Mouse (Mus musculus) heart, embryonic 12.5 days (tissue): ENCODE data around the gene Ezr. TPM values are rescaled to one million over a fixed set of nuclear protein-coding genes. Genes with fewer than 3 reads are reported as not detected.

ENCODE experiments used
- ATAC-seq: fragments of 200-750 bp; cut with Nextera tagmentation; 2 replicates; pipeline ENCODE4 v1.8.0; 2017; ENCODE audit warnings: moderate TSS enrichment, moderate library complexity; ENCODE audit not compliant: insufficient number of reproducible peaks, low FRiP score
- H3K27ac ChIP-seq: fragments of 300-500 bp; sonication (generic); 2 replicates; pipeline ENCODE4 v1.5.1; 2016; ENCODE audit warnings: mild to moderate bottlenecking, moderate library complexity; ENCODE audit not compliant: poor library complexity, severe bottlenecking
- H3K27me3 ChIP-seq: fragments of 300-500 bp; sonication (generic); replicated peaks from 2 replicates; pipeline ENCODE4 v1.6.1; 2016; ENCODE audit warnings: mild to moderate bottlenecking, moderate library complexity
- H3K36me3 ChIP-seq: fragments of 300-500 bp; sonication (generic); 2 replicates; pipeline ENCODE4 v1.6.1; 2016; ENCODE audit warnings: mild to moderate bottlenecking, moderate library complexity
- H3K4me1 ChIP-seq: fragments of 300-500 bp; sonication (generic); replicated peaks from 2 replicates; pipeline ENCODE4 v1.6.1; 2016; ENCODE audit warnings: mild to moderate bottlenecking
- H3K4me2 ChIP-seq: fragments of 300-500 bp; sonication (generic); 2 replicates; pipeline ENCODE4 v1.6.1; 2016; ENCODE audit warnings: mild to moderate bottlenecking, moderate library complexity
- H3K4me3 ChIP-seq: fragments of 300-500 bp; sonication (generic); 2 replicates; pipeline ENCODE4 v1.5.1; 2016; ENCODE audit warnings: mild to moderate bottlenecking
- H3K9ac ChIP-seq: fragments of 300-500 bp; sonication (generic); 2 replicates; pipeline ENCODE4 v1.6.1; 2016; ENCODE audit warnings: mild to moderate bottlenecking, moderate library complexity
- H3K9me3 ChIP-seq: fragments of 300-500 bp; sonication (generic); replicated peaks from 2 replicates; pipeline ENCODE4 v1.6.1; 2016; ENCODE audit warnings: mild to moderate bottlenecking, moderate library complexity
- WGBS: fragments of 180-500 bp; shearing (Covaris S2); methylation state at CpG from one replicate; pipeline ENCODE4 v1.1.7; 2016; 5-methylcytosine and 5-hydroxymethylcytosine counted together
- polyA plus RNA-seq: library from polyadenylated mRNA; unstranded; fragments of >200 nt; fragmentation: Nextera tagmentation; extraction: Ambion mirVana; gene quantifications from 2 replicates; pipeline ENCODE4 v1.2.1, GENCODE M21; 2016

Gene Ezr
- polyA plus RNA-seq, 1 experiment from 2014 or later, result 119 TPM

DNA sequence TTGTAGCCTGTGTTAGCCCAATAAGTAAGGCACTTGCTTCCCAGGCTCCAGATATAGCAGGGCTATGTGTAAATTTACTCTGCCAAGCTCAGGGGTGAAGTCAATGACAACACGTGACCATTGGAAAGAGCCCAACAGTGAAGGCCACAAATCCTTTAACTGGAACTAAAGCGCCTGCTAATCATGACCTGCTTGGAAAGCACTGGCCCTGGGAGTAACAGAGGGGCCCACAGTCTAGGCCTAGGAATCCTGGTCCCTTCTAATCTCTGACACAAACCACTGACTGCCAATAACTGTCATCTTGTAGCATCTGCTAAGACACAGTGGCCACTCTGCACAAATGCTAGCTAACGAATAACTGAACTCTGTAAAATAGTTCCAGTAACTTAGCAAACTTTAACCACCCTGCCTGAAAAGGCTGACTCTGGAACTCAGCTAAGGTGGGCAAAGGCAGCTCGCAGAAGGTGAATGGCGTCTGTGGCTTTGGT lies 14.2 kb downstream of the Ezr start:
- Histone ChIP-seq H3K27ac (peak overlapping the region; percentile 87), H3K9ac (no peak overlapping the region), H3K4me2 (no peak overlapping the region), H3K4me3 (no peak overlapping the region), H3K9me3 (no peaks in the 10 kb centered on the region), H3K27me3 (no peaks in the 10 kb centered on the region), H3K36me3 (no peaks in the 10 kb centered on the region; the same call in 1 of the 2 replicates), H3K4me1 (peaks cover 85% of the 10 kb centered on the region)
- no peak for ATAC-seq
- WGBS, result 59% methylated on average over 5 of the region's 5 CpGs

GRCm38 (mm10) chr17:6767771-6768170 lies 14.8 kb downstream of the Ezr start:
- WGBS, result 50% methylated on average over 5 of the region's 5 CpGs
- Histone ChIP-seq H3K27ac (peak overlapping the region; percentile 87), H3K9ac (no peak overlapping the region), H3K27me3 (no peaks in the 10 kb centered on the region), H3K4me2 (no peak overlapping the region), H3K9me3 (no peaks in the 10 kb centered on the region), H3K36me3 (no peaks in the 10 kb centered on the region), H3K4me1 (peaks cover 89% of the 10 kb centered on the region), H3K4me3 (no peak overlapping the region)
- ATAC-seq, result no peak

- Histone ChIP-seq H3K27ac (peak overlapping the region; percentile 77), H3K4me3 (no peak overlapping the region), H3K4me2 (no peak overlapping the region), H3K9me3 (no peaks in the 10 kb centered on the region), H3K27me3 (no peaks in the 10 kb centered on the region), H3K36me3 (no peaks in the 10 kb centered on the region), H3K4me1 (peaks cover 84% of the 10 kb centered on the region), H3K9ac (no peak overlapping the region)
- 68% methylated on average over 4 of the region's 4 CpGs for WGBS
- no peak for ATAC-seq
Measured at GRCm38 (mm10) chr17:6766823-6767222, 15.8 kb downstream of the Ezr start.

DNA sequence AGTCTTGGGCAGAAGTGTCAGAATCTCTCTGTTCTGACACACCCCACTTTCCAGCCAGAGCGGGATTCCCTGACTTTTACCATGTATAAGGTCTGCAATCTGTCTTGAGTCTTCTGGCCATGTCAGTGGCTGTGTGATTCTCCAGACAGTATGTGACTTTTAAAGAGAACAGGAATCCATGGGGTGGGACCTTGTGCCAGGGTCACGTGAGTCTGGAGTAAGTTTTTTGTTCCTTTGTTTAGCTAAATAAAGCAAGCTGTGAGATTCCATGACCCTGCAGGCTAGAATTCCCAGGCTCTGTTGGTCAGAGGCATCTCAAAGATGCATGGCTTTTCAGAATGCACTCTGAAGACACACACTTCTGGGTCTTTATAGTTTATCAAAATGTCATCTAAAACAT lies 16.7 kb downstream of the Ezr start:
- peaks cover 77% of the 10 kb centered on the region for H3K4me1 ChIP-seq
- no peaks in the 10 kb centered on the region for H3K9me3 ChIP-seq
- no peak overlapping the region for H3K4me2 ChIP-seq
- no peaks in the 10 kb centered on the region for H3K36me3 ChIP-seq
- ATAC-seq, result 0 out of 2 replicates have a peak, but pooled peaks have one; percentile 34
- no peak overlapping the region for H3K4me3 ChIP-seq
- H3K27me3 ChIP-seq, result no peaks in the 10 kb centered on the region
- peak overlapping the region; percentile 77 for H3K27ac ChIP-seq
- WGBS, result 18% methylated on average over 2 of the region's 2 CpGs
- no peak overlapping the region for H3K9ac ChIP-seq

DNA sequence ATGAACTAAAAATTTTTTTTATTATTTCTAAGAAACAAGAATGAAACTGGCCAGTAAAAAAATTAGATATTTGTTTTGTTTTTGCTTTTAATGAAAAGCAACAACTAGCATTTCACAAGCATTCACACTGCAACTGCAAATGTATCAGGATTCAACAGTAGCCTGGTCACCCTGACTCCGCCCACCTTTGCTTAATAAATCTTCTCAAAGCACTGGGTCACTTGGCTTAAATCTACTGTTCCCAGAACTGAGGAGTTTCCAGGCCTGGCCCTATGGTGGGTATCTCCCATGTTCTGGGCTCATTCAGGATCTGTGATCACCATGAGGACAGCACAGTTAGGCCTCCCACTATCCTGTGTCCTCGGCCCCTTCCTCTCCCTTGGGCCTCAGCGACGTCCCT lies 17.9 kb downstream of the Ezr start:
- Histone ChIP-seq H3K4me2 (no peak overlapping the region), H3K9ac (no peak overlapping the region), H3K4me1 (peaks cover 76% of the 10 kb centered on the region), H3K27ac (peak overlapping the region; percentile 77; the same call in 1 of the 2 replicates), H3K36me3 (no peaks in the 10 kb centered on the region), H3K4me3 (no peak overlapping the region), H3K27me3 (no peaks in the 10 kb centered on the region), H3K9me3 (no peaks in the 10 kb centered on the region)
- no peak for ATAC-seq
- WGBS, result 78% methylated on average over 4 of the region's 4 CpGs

GRCm38 (mm10) chr17:6764227-6764593 lies 18.4 kb downstream of the Ezr start:
- Histone ChIP-seq H3K9me3 (no peaks in the 10 kb centered on the region), H3K27me3 (no peaks in the 10 kb centered on the region), H3K4me2 (no peak overlapping the region), H3K27ac (no peak overlapping the region), H3K4me1 (peaks cover 76% of the 10 kb centered on the region), H3K4me3 (no peak overlapping the region), H3K9ac (no peak overlapping the region), H3K36me3 (no peaks in the 10 kb centered on the region)
- 75% methylated on average over 7 of the region's 7 CpGs for WGBS
- no peak for ATAC-seq

DNA sequence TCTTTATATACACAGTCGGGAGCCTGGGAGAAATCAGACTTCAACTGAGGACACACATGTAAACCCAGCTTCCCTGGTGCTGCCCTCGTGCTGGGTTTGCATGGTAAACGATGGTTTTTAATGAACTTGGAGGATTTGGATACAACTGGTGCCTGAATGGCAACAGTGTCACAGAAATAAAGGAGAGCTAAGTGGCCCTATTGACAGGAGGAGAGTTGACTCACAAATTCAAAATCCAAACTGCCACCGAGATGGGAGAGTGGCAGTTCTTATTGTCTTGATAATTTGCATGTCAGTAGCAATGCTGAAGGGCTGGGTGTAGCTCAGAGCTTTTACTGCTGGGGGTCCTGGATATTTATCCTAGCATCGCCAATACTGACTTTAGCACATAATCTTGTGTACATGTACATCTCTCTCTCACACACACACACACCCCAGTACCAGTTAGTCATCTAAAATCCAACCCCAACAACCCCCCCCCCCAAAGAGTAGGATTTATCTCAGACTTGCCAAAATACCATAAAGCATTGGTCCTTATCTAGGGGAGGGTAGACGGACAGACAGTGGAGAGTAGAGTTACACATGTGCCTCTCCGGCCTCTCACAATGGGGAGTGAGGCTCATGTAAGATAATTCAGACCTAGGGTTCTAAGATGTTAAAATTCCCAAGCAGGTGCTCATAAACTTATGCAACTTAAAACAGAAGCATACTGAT lies 18.9 kb downstream of the Ezr start:
- H3K27me3 ChIP-seq, result no peaks in the 10 kb centered on the region
- ATAC-seq, result no peak
- H3K36me3 ChIP-seq, result peaks cover 4% of the 10 kb centered on the region
- 53% methylated on average over 7 of the region's 7 CpGs for WGBS
- no peak overlapping the region for H3K4me2 ChIP-seq
- 0 out of 2 replicates have a peak overlapping the region, but pooled peaks have one; percentile 19 for H3K9ac ChIP-seq
- H3K4me1 ChIP-seq, result peaks cover 73% of the 10 kb centered on the region
- no peak overlapping the region for H3K27ac ChIP-seq
- H3K9me3 ChIP-seq, result no peaks in the 10 kb centered on the region
- no peak overlapping the region for H3K4me3 ChIP-seq

- ATAC-seq, result no peak
- no peak overlapping the region for H3K4me3 ChIP-seq
- no peak overlapping the region for H3K9ac ChIP-seq
- no peak overlapping the region for H3K4me2 ChIP-seq
- H3K36me3 ChIP-seq, result peaks cover 31% of the 10 kb centered on the region
- peaks cover 42% of the 10 kb centered on the region for H3K4me1 ChIP-seq
- H3K27me3 ChIP-seq, result no peaks in the 10 kb centered on the region
- peak overlapping the region; percentile 49; the same call in 1 of the 2 replicates for H3K27ac ChIP-seq
- no peaks in the 10 kb centered on the region for H3K9me3 ChIP-seq
- WGBS, result 51% methylated on average over 9 of the region's 9 CpGs
Measured at GRCm38 (mm10) chr17:6759717-6760292, 22.8 kb downstream of the Ezr start.

DNA sequence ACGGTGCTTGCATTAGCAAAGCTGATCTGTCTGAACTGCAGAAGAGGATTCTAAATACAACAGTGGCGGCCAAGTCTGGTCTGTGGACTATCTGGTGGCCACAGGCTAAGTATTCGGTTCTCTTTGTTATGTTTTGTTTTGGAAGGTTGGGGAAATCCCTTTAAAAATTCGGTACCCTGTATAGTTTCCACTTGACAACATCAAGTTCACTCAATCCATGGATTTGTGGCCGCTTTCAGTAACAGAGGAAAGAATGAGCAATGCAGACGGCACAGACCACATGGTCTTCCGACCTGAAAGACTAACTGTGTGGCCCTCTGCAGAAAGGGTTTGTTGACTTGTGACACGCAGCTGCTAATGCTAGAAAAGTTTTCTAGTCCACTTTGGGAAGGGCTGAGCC lies 23.7 kb downstream of the Ezr start:
- no peak overlapping the region for H3K4me2 ChIP-seq
- H3K36me3 ChIP-seq, result peaks cover 39% of the 10 kb centered on the region
- H3K27ac ChIP-seq, result no peak overlapping the region; the same call in 1 of the 2 replicates
- H3K9me3 ChIP-seq, result no peaks in the 10 kb centered on the region
- no peak for ATAC-seq
- H3K27me3 ChIP-seq, result no peaks in the 10 kb centered on the region
- no peak overlapping the region for H3K4me3 ChIP-seq
- H3K4me1 ChIP-seq, result peaks cover 35% of the 10 kb centered on the region
- WGBS, result 84% methylated on average over 8 of the region's 8 CpGs
- H3K9ac ChIP-seq, result no peak overlapping the region

GRCm38 (mm10) chr17:6757902-6758301 lies 24.7 kb downstream of the Ezr start:
- H3K4me2 ChIP-seq, result no peak overlapping the region
- no peak for ATAC-seq
- H3K36me3 ChIP-seq, result peaks cover 49% of the 10 kb centered on the region
- H3K9ac ChIP-seq, result no peak overlapping the region
- WGBS, result 91% methylated on average over 16 of the region's 16 CpGs
- no peaks in the 10 kb centered on the region for H3K27me3 ChIP-seq
- H3K27ac ChIP-seq, result no peak overlapping the region
- H3K4me1 ChIP-seq, result peaks cover 28% of the 10 kb centered on the region
- no peak overlapping the region for H3K4me3 ChIP-seq
- H3K9me3 ChIP-seq, result no peaks in the 10 kb centered on the region

DNA sequence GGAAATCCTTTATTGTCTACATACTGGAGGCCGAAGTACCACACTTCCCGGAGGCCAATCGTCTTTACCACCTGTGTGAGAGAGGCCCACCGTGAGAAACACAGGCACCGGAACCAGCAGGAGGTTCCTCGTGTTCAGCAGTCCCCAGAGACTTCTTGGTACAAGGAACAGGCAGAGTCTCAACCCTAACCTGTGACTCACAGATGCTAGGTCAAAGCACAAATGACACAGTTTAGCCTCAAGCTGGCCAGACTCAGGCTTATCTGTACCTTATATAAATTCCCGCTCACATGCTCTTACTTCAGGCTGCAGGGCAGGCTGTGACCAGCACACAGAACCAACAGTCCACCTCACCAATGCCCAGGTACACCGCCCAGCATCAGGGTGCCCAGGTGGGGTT lies 26.7 kb downstream of the Ezr start:
- Histone ChIP-seq H3K9me3 (no peaks in the 10 kb centered on the region), H3K4me3 (no peak overlapping the region), H3K4me1 (peaks cover 41% of the 10 kb centered on the region), H3K27ac (no peak overlapping the region), H3K27me3 (no peaks in the 10 kb centered on the region), H3K4me2 (no peak overlapping the region), H3K9ac (no peak overlapping the region), H3K36me3 (peaks cover 67% of the 10 kb centered on the region)
- WGBS, result 82% methylated on average over 8 of the region's 8 CpGs
- no peak for ATAC-seq
